Mouse (Mus musculus) brain, embryonic 18.5 days (tissue): ENCODE data around the gene Dmrtc2.

Source experiments
- DNase-seq: peaks from one replicate; pipeline ENCODE4 v3.0.0-alpha.2; 2012; ENCODE audit warnings: low read depth, low spot score

Dmrtc2 gene

GRCm38 (mm10) chr7:24901842-24902241 lies 32.0 kb downstream of the Dmrtc2 start:
- no peak for DNase-seq

GRCm38 (mm10) chr7:24902264-24902629 lies 32.4 kb downstream of the Dmrtc2 start:
- DNase-seq = no peak

DNA sequence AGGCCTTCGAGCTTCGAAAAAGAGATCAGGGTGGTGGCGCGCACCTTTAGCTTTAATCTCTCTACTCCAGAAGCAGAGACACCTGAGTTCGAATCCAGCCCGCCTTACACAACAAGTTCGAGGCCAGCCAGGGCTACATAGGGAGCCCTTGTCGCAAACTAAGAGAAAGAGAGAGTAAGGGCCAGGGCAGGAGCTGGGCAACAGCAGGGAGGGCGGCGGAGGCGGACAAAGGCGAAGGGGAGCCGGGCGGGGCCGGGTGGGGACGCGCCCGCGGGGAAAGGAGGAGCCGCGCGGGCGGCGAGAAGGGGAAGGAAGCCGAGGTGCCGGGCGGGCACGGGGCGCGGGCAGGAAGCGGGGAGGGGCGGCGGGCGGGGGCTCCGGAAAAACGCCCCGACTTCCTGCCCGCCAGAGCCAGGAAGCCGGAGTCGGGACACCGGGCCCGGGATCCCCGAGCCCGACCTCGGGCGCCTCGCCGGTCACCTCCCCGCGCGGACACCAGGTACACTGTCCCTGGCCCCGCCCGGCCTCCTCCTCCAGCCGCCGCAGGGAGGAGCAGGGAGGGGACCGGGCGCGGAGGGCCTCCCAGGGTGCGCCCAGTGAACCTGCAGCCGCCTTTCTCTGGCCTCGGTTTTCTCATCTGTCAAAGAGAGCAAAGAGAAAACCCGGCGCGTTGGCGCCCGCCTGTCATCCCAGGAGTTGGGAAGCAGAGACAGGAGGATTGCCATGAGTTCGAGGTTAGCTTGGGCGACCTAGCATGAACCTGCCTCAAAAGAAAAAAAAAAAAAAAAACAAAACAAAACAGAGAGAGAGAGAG lies 33.0 kb downstream of the Dmrtc2 start, which contains the start of gene Arhgef1:
Gene Arhgef1 (plus strand): TSS at position 283 of the 814 bp plus-strand sequence.
- DNase-seq = no peak

GRCm38 (mm10) chr7:24903444-24903825 lies 33.6 kb downstream of the Dmrtc2 start:
- no peak for DNase-seq

GRCm38 (mm10) chr7:24904070-24904483 lies 34.2 kb downstream of the Dmrtc2 start:
- DNase-seq = peak; percentile 96

GRCm38 (mm10) chr7:24904936-24905335 lies 35.1 kb downstream of the Dmrtc2 start:
- no peak for DNase-seq

GRCm38 (mm10) chr7:24906551-24906950 lies 36.7 kb downstream of the Dmrtc2 start:
- no peak for DNase-seq

- DNase-seq = no peak
These were observed 37.4 kb downstream of the Dmrtc2 start for GRCm38 (mm10) chr7:24907211-24907748.

- no peak for DNase-seq
These were observed 42.6 kb downstream of the Dmrtc2 start for GRCm38 (mm10) chr7:24912480-24912879.

DNA sequence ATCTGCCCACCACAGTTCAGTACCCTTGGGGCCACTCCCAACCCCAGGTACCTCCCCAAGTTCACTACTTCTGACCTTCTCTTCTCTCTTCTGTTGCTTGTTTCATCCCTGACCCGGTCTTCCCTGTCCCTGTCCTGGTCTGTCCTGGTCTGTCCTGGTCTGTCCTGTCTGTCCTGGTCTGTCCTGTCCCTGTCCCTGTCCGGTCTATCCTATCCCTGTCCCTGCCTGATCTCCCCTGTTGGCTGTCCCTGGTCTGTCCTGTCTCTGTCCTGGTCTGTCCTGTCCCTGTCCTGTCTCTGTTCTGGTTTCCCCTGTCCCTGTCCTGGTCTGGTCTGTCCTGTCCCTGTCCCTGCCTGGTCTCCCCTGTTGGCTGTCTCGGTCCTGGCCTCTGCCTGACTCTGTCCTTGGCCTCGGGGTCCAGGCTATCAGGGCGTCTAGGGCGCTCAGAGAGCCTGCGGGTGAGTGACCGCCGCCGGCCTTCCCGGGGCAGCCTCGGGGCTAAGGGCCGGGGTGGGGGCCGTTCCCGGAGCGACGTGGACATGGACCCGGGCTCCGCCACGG lies 49.0 kb downstream of the Dmrtc2 start:
- no peak for DNase-seq

DNA sequence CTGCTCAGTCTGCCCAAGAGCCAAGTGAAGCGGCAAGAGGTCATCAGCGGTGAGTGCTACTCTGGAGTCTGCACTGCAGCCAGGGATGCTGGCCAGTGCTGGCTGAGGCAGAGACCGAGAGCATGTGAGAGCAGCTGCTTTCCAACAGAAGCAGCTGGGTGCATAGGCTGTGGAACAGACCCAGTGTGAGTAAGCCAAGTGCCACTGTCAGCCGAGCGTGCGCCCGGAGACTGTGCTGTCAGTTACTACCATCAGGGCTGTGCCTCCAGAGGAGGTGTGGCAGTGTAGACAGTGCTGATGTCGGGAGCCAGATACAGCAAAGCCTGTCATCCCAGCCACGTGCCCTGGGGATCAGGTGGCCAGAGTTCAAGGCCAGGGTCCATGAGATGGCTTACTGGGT lies 49.9 kb downstream of the Dmrtc2 start:
- no peak for DNase-seq
